Mouse (Mus musculus) heart, adult 2 months (tissue): ENCODE measurements around the gene Tjp3.

Experiments used
- EP300 ChIP-seq: fragments of 200-500 bp; IDR thresholded peaks from 2 replicates; pipeline ENCODE4 v1.6.1; 2011; ENCODE audit warnings: low read depth, low read length, control low read depth; ENCODE audit not compliant: insufficient read depth
- POLR2A ChIP-seq: fragments of 200-500 bp; IDR thresholded peaks from 2 replicates; pipeline ENCODE4 v1.6.1; 2011; ENCODE audit warnings: mild to moderate bottlenecking, low read depth, low read length, control low read depth; ENCODE audit not compliant: insufficient read depth

- TF ChIP-seq POLR2A (no peak), EP300 (no peak)
Measured at GRCm38 (mm10) chr10:81305663-81306062, 14.3 kb upstream of the Tjp3 start.
